Mouse (Mus musculus) induced T-regulatory cell, adult 2 months (primary cell): ENCODE data around the gene Ctsd.

Experiments
- DNase-seq: peaks from one replicate; pipeline ENCODE4 v3.0.0-alpha.2; 2012; ENCODE audit warnings: low read depth

The Ctsd gene

GRCm38 (mm10) chr7:142400112-142400749, 12.4 kb upstream of the Ctsd start:
- DNase-seq: no peak

GRCm38 (mm10) chr7:142399250-142399649, 11.4 kb upstream of the Ctsd start:
- DNase-seq: no peak

GRCm38 (mm10) chr7:142398052-142398451, 10.2 kb upstream of the Ctsd start:
- no peak for DNase-seq

- DNase-seq: no peak
Observed at GRCm38 (mm10) chr7:142396611-142397010, 8.8 kb upstream of the Ctsd start.

- DNase-seq: no peak
Observed at GRCm38 (mm10) chr7:142395472-142395871, 7.6 kb upstream of the Ctsd start.

- DNase-seq: no peak
Observed at GRCm38 (mm10) chr7:142394261-142395190, 6.7 kb upstream of the Ctsd start.

GRCm38 (mm10) chr7:142393191-142393590, 5.4 kb upstream of the Ctsd start:
- DNase-seq: peak; percentile 80

GRCm38 (mm10) chr7:142391609-142392008, 3.8 kb upstream of the Ctsd start:
- DNase-seq: no peak

- DNase-seq: no peak
Observed at GRCm38 (mm10) chr7:142391108-142391507, 3.3 kb upstream of the Ctsd start.

GRCm38 (mm10) chr7:142389961-142390650, 2.3 kb upstream of the Ctsd start:
- DNase-seq: no peak

GRCm38 (mm10) chr7:142388740-142389139, 902 bp upstream of the Ctsd start:
- DNase-seq: no peak

GRCm38 (mm10) chr7:142388198-142388597, 360 bp upstream of the Ctsd start:
- DNase-seq: no peak

- DNase-seq: no peak
Observed at GRCm38 (mm10) chr7:142386621-142387201, 1.1 kb downstream of the Ctsd start.

GRCm38 (mm10) chr7:142385742-142386403, 2.0 kb downstream of the Ctsd start:
- no peak for DNase-seq

GRCm38 (mm10) chr7:142384306-142384705, 3.5 kb downstream of the Ctsd start:
- no peak for DNase-seq

- no peak for DNase-seq
Observed at GRCm38 (mm10) chr7:142382567-142382966, 5.3 kb downstream of the Ctsd start, which contains the start of gene Gm49369. TSS of gene Gm49369 (minus strand) at chr7:142382667.

- peak; percentile 75 for DNase-seq
Observed at GRCm38 (mm10) chr7:142381175-142381574, 6.7 kb downstream of the Ctsd start.

- peak; percentile 50 for DNase-seq
Observed at GRCm38 (mm10) chr7:142379186-142379585, 8.7 kb downstream of the Ctsd start.

GRCm38 (mm10) chr7:142377233-142377925, 10.5 kb downstream of the Ctsd start:
- no peak for DNase-seq

GRCm38 (mm10) chr7:142376096-142376495, 11.7 kb downstream of the Ctsd start:
- no peak for DNase-seq

GRCm38 (mm10) chr7:142375261-142375724, 12.5 kb downstream of the Ctsd start:
- no peak for DNase-seq
